Mouse (Mus musculus) cerebellum, adult 2 months (tissue): ENCODE measurements at regions not wholly inside any gene's neighbourhood (a gene's known extent, or its start where the extent isn't known, plus 50 kb on each side); places are given as distances from the start of the nearest gene placed in this dataset.

Experiments
- DNase-seq, 2 experiments: peaks; one replicate each; pipeline ENCODE4 v3.0.0; 2021
- H3K27ac ChIP-seq: fragments of 200-500 bp; 2 replicates; pipeline ENCODE4 v1.5.1; 2012; ENCODE audit warnings: low read length, control low read depth, inconsistent platforms; ENCODE audit not compliant: insufficient read depth
- H3K27me3 ChIP-seq: fragments of 200-500 bp; 2 replicates; pipeline ENCODE4 v1.6.1; 2012; ENCODE audit warnings: inconsistent platforms, mild to moderate bottlenecking, low read length, moderate library complexity; ENCODE audit not compliant: control insufficient read depth, insufficient read depth
- H3K4me1 ChIP-seq: fragments of 200-500 bp; 2 replicates; pipeline ENCODE4 v1.6.1; 2011; ENCODE audit warnings: low read length; ENCODE audit not compliant: control insufficient read depth, insufficient read depth
- H3K4me3 ChIP-seq: fragments of 200-500 bp; replicated peaks from 2 replicates; pipeline ENCODE3; 2011; ENCODE audit warnings: mild to moderate bottlenecking, low read depth, low read length, control low read depth; ENCODE audit not compliant: insufficient read depth
- CTCF ChIP-seq: fragments of 200-500 bp; IDR thresholded peaks from 2 replicates; pipeline ENCODE4 v1.5.1; 2011; ENCODE audit warnings: low read depth, mild to moderate bottlenecking, control low read depth, low read length, moderate library complexity, borderline replicate concordance; ENCODE audit not compliant: insufficient read depth
- POLR2A ChIP-seq: fragments of 200-500 bp; IDR thresholded peaks from 2 replicates; pipeline ENCODE4 v1.6.1; 2011; ENCODE audit warnings: low read length, control low read depth, borderline replicate concordance; ENCODE audit not compliant: insufficient read depth
- WGBS: fragments of 180-500 bp; shearing (Covaris S2); methylation state at CpG from one replicate; pipeline ENCODE4 v1.1.7; 2018; 5-methylcytosine and 5-hydroxymethylcytosine counted together

- no peak for TF ChIP-seq CTCF
- TF ChIP-seq POLR2A: no peak
These were observed 117.0 kb upstream of the Gm30302 start for GRCm38 (mm10) chr13:49915781-49916180.

More at GRCm38 (mm10) chr13:49915781-49916180, 117.0 kb upstream of the Gm30302 start:
- H3K27ac ChIP-seq: no peak overlapping the region
- no peak overlapping the region for H3K4me3 ChIP-seq
- no peak for DNase-seq
- WGBS: 95% methylated on average over 2 of the region's 2 CpGs
- no peaks in the 10 kb centered on the region for H3K4me1 ChIP-seq
- H3K27me3 ChIP-seq: no peaks in the 10 kb centered on the region
